Mouse (Mus musculus) embryonic facial prominence, embryonic 10.5 days (tissue): Measurements from ENCODE around the gene Gramd4. TPM values are rescaled to one million over a fixed set of nuclear protein-coding genes. Genes with fewer than 3 reads are reported as not detected.

ENCODE experiments used
- DNase-seq: peaks from one replicate; pipeline ENCODE4 v3.0.0-alpha.2; 2017; ENCODE audit warnings: low spot score
- H3K27ac ChIP-seq: fragments of 300-500 bp; sonication (generic); replicated peaks from 2 replicates; pipeline ENCODE4 v1.5.1; 2016; ENCODE audit warnings: mild to moderate bottlenecking
- H3K27me3 ChIP-seq: fragments of 300-500 bp; sonication (generic); replicated peaks from 2 replicates; pipeline ENCODE4 v1.6.1; 2016; ENCODE audit warnings: low read depth, mild to moderate bottlenecking; ENCODE audit not compliant: poor library complexity, severe bottlenecking
- H3K36me3 ChIP-seq: fragments of 300-500 bp; sonication (generic); replicated peaks from 2 replicates; pipeline ENCODE4 v1.6.1; 2016; ENCODE audit warnings: mild to moderate bottlenecking, moderate library complexity
- H3K4me1 ChIP-seq: fragments of 300-500 bp; sonication (generic); 2 replicates; pipeline ENCODE4 v1.6.1; 2016
- H3K4me3 ChIP-seq: fragments of 300-500 bp; sonication (generic); 2 replicates; pipeline ENCODE4 v1.5.1; 2016; ENCODE audit warnings: mild to moderate bottlenecking, moderate library complexity
- H3K9me3 ChIP-seq: fragments of 300-500 bp; sonication (generic); 2 replicates; pipeline ENCODE4 v1.6.1; 2016; ENCODE audit warnings: mild to moderate bottlenecking
- WGBS: fragments of 180-500 bp; shearing (Covaris S2); methylation state at CpG from one replicate; pipeline ENCODE4 v1.1.7; 2016; 5-methylcytosine and 5-hydroxymethylcytosine counted together
- polyA plus RNA-seq: library from polyadenylated mRNA; unstranded; fragments of >200 nt; fragmentation: Nextera tagmentation; extraction: Ambion mirVana; gene quantifications from 2 replicates; pipeline ENCODE4 v1.2.1, GENCODE M21; 2016

The Gramd4 gene
- polyA plus RNA-seq, 1 experiment from 2014 or later = 13.8 TPM

- Histone ChIP-seq H3K27ac (peak overlapping the region; percentile 83), H3K27me3 (peaks cover 59% of the 10 kb centered on the region), H3K4me1 (peaks cover 56% of the 10 kb centered on the region), H3K36me3 (peaks cover 39% of the 10 kb centered on the region), H3K9me3 (peaks cover 29% of the 10 kb centered on the region), H3K4me3 (peak overlapping the region; percentile 70)
- DNase-seq = peak; percentile 71
- 2% methylated on average over 38 of the region's 38 CpGs for WGBS
These were observed 24.7 kb upstream of the Gramd4 start for GRCm38 (mm10) chr15:86032811-86033190.

GRCm38 (mm10) chr15:86033191-86033841 lies 24.2 kb upstream of the Gramd4 start, which contains the start of gene Celsr1:
Celsr1 (minus strand) TSS chr15:86033777.
- Histone ChIP-seq H3K4me1 (peaks cover 56% of the 10 kb centered on the region), H3K4me3 (peak within 1 kb of the TSS; percentile 70), H3K9me3 (peaks cover 29% of the 10 kb centered on the region), H3K27ac (peak within 1 kb of the TSS; percentile 83), H3K36me3 (peaks cover 39% of the 10 kb centered on the region), H3K27me3 (peaks cover 60% of the 10 kb centered on the region)
- WGBS = under 1% methylated on average over 80 of the region's 80 CpGs
- DNase-seq = peak; percentile 67

GRCm38 (mm10) chr15:86034021-86034523 lies 23.4 kb upstream of the Gramd4 start:
- Histone ChIP-seq H3K9me3 (peaks cover 29% of the 10 kb centered on the region), H3K27me3 (peaks cover 68% of the 10 kb centered on the region)
- WGBS = under 1% methylated on average over 44 of the region's 44 CpGs

GRCm38 (mm10) chr15:86034781-86035360 lies 22.6 kb upstream of the Gramd4 start:
- H3K27me3 ChIP-seq = peaks cover 76% of the 10 kb centered on the region
- H3K4me3 ChIP-seq = peak overlapping the region; percentile 70
- whole genome bisulfite sequencing = 3% methylated on average over 12 of the region's 12 CpGs
- H3K27ac ChIP-seq = 0 out of 2 replicates have a peak overlapping the region, but pooled peaks have one; percentile 25
- peak; percentile 40 for DNase-seq
- H3K4me1 ChIP-seq = peaks cover 50% of the 10 kb centered on the region
- peaks cover 26% of the 10 kb centered on the region for H3K9me3 ChIP-seq
- peaks cover 26% of the 10 kb centered on the region for H3K36me3 ChIP-seq

More at GRCm38 (mm10) chr15:86034021-86034523, 23.4 kb upstream of the Gramd4 start:
- peaks cover 58% of the 10 kb centered on the region for H3K4me1 ChIP-seq
- peak overlapping the region; percentile 83 for H3K27ac ChIP-seq
- DNase-seq = peak; percentile 91
- H3K36me3 ChIP-seq = peaks cover 34% of the 10 kb centered on the region
- H3K4me3 ChIP-seq = peak overlapping the region; percentile 70

- peaks cover 47% of the 10 kb centered on the region for H3K4me1 ChIP-seq
- H3K36me3 ChIP-seq = peaks cover 15% of the 10 kb centered on the region
- no peak for DNase-seq
- WGBS = 76% methylated on average over 3 of the region's 3 CpGs
- H3K4me3 ChIP-seq = no peak overlapping the region
- peaks cover 15% of the 10 kb centered on the region for H3K9me3 ChIP-seq
- H3K27me3 ChIP-seq = peaks cover 80% of the 10 kb centered on the region
- H3K27ac ChIP-seq = no peak overlapping the region
These were observed 21.6 kb upstream of the Gramd4 start for GRCm38 (mm10) chr15:86035913-86036312.

DNA sequence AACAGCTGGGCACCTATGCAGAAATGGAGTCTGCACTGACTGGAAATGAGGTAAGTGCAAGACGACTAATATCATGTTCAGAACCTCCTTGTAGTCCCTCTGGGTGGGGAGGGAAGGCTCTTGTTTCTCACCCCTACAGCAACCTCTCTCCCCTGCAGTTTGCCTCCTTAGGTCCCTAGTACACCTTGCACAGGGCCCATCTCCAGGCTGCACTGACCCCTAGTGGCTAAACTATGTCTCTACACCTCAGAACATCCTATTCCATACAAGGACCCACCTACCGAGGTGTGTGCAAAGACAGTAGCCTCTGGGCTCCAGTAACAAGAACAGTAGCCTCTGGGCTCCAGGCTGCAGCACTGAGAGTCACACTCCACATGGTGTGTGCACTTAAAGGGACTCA lies 18.7 kb upstream of the Gramd4 start:
- no peak overlapping the region for H3K27ac ChIP-seq
- no peak overlapping the region for H3K4me3 ChIP-seq
- H3K4me1 ChIP-seq = peaks cover 39% of the 10 kb centered on the region
- H3K27me3 ChIP-seq = peaks cover 66% of the 10 kb centered on the region
- H3K9me3 ChIP-seq = no peaks in the 10 kb centered on the region
- no peaks in the 10 kb centered on the region for H3K36me3 ChIP-seq
- DNase-seq = peak; percentile 80
- WGBS = 0% methylated on average over 2 of the region's 2 CpGs

DNA sequence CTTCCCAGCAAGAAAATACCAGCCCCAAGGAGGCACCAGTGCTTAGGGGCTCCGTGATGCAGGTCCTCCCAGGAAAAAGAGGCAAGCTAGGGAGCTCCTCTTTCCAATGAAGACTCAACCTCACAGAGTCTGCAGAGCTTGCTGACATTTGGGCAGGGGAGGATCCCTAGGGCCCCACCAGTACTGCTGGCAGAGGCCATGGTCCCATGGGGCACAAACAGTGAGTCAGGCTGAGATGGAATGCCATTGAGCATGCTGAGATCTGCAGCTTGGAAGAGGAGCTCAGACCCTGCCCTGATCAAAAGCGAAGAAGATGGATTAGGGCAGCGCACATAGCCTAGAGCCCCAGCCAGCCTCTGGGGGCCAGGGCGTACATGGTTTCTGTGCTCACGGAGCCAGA lies 16.1 kb upstream of the Gramd4 start:
- Histone ChIP-seq H3K27me3 (peaks cover 41% of the 10 kb centered on the region), H3K36me3 (no peaks in the 10 kb centered on the region), H3K9me3 (no peaks in the 10 kb centered on the region), H3K4me3 (no peak overlapping the region), H3K27ac (no peak overlapping the region), H3K4me1 (peaks cover 21% of the 10 kb centered on the region; the same call in 1 of the 2 replicates)
- 87% methylated on average over 5 of the region's 5 CpGs for WGBS
- no peak for DNase-seq

DNA sequence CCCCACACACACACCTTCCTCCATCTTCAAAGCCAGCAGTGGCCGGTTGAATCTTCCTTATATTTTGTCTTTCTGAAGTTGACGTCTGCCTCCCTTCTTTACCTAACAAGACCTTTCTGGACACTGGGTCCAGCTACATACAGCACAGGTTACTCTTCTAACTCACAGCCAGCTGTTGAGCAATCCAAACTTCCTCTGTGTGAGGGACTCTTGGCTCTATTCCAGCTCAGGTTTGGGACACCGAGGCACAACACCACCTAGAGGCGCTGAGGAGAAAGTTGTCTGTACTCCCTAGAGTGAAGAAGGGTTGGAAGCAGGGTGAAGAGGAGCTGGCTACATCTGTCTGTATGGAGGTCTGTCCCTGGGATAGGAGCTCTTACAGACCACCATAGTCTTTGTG lies 15.1 kb upstream of the Gramd4 start:
- no peak overlapping the region for H3K27ac ChIP-seq
- no peaks in the 10 kb centered on the region for H3K36me3 ChIP-seq
- H3K27me3 ChIP-seq = peaks cover 41% of the 10 kb centered on the region
- H3K4me1 ChIP-seq = peaks cover 21% of the 10 kb centered on the region; the same call in 1 of the 2 replicates
- WGBS = 51% methylated on average over 4 of the region's 4 CpGs
- H3K4me3 ChIP-seq = no peak overlapping the region
- H3K9me3 ChIP-seq = no peaks in the 10 kb centered on the region
- DNase-seq = no peak

GRCm38 (mm10) chr15:86049510-86049909 lies 8.0 kb upstream of the Gramd4 start:
- Histone ChIP-seq H3K9me3 (no peaks in the 10 kb centered on the region), H3K4me3 (no peak overlapping the region), H3K36me3 (no peaks in the 10 kb centered on the region), H3K4me1 (peaks cover 11% of the 10 kb centered on the region), H3K27ac (no peak overlapping the region), H3K27me3 (peaks cover 6% of the 10 kb centered on the region)
- DNase-seq = no peak
- 85% methylated on average over 3 of the region's 3 CpGs for WGBS

- Histone ChIP-seq H3K27me3 (peaks cover 6% of the 10 kb centered on the region), H3K4me1 (peaks cover 11% of the 10 kb centered on the region), H3K27ac (no peak overlapping the region), H3K4me3 (no peak overlapping the region), H3K36me3 (no peaks in the 10 kb centered on the region), H3K9me3 (no peaks in the 10 kb centered on the region)
- no peak for DNase-seq
- WGBS = 79% methylated on average over 4 of the region's 4 CpGs
These were observed 7.2 kb upstream of the Gramd4 start for GRCm38 (mm10) chr15:86050170-86050743.

DNA sequence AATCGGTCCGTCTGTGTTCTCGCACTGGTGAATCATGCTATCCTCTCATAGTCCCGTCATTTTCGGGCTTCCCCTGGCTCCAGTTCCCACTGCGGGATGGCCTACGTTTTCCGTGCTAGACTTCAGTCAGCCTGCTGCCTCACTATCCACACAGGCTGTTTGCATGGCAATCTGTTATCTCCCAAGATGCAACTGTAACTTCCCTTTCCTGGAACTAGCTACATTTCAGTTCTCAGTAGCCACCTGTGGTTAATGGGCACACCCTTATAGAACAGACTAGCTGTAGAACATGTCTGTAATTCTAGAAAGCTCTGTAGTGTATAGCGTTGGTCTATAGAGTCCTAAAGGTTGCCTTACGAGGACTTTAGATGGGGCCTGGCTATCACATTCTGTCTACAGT lies 6.3 kb upstream of the Gramd4 start:
- no peak for DNase-seq
- Histone ChIP-seq H3K27ac (no peak overlapping the region), H3K4me1 (peaks cover 11% of the 10 kb centered on the region), H3K36me3 (no peaks in the 10 kb centered on the region), H3K4me3 (no peak overlapping the region), H3K9me3 (no peaks in the 10 kb centered on the region), H3K27me3 (peaks cover 6% of the 10 kb centered on the region)
- 87% methylated on average over 10 of the region's 10 CpGs for WGBS

GRCm38 (mm10) chr15:86051878-86052478 lies 5.5 kb upstream of the Gramd4 start:
- H3K9me3 ChIP-seq = no peaks in the 10 kb centered on the region
- H3K36me3 ChIP-seq = no peaks in the 10 kb centered on the region

More at GRCm38 (mm10) chr15:86051878-86052478, 5.5 kb upstream of the Gramd4 start:
- 57% methylated on average over 6 of the region's 6 CpGs for WGBS
- Histone ChIP-seq H3K4me1 (peaks cover 11% of the 10 kb centered on the region), H3K4me3 (no peak overlapping the region), H3K27ac (no peak overlapping the region), H3K27me3 (peaks cover 6% of the 10 kb centered on the region)
- no peak for DNase-seq
